Mouse (Mus musculus) limb, embryonic 15.5 days (tissue): ENCODE data around the gene Csnk1g1. TPM values are rescaled to one million over a fixed set of nuclear protein-coding genes. Genes with fewer than 3 reads are reported as not detected.

Experiments used
- ATAC-seq: fragments of 200-750 bp; cut with Nextera tagmentation; 2 replicates; pipeline ENCODE4 v1.8.0; 2017; ENCODE audit warnings: low read depth, moderate TSS enrichment; ENCODE audit not compliant: insufficient number of reproducible peaks, low FRiP score, low TSS enrichment
- H3K27ac ChIP-seq: fragments of 300-500 bp; sonication (generic); 2 replicates; pipeline ENCODE4 v1.5.1; 2015; ENCODE audit warnings: moderate library complexity, mild to moderate bottlenecking, inconsistent platforms
- H3K27me3 ChIP-seq: fragments of 300-500 bp; sonication (generic); 2 replicates; pipeline ENCODE4 v1.6.1; 2015; ENCODE audit warnings: inconsistent platforms
- H3K36me3 ChIP-seq: fragments of 300-500 bp; sonication (generic); 2 replicates; pipeline ENCODE4 v1.6.1; 2015; ENCODE audit warnings: inconsistent platforms
- H3K4me1 ChIP-seq: fragments of 300-500 bp; sonication (generic); 2 replicates; pipeline ENCODE4 v1.6.1; 2015; ENCODE audit warnings: inconsistent platforms
- H3K4me2 ChIP-seq: fragments of 300-500 bp; sonication (generic); 2 replicates; pipeline ENCODE4 v1.6.1; 2015; ENCODE audit warnings: mild to moderate bottlenecking, inconsistent platforms
- H3K4me3 ChIP-seq: fragments of 300-500 bp; sonication (generic); 2 replicates; pipeline ENCODE4 v1.5.1; 2015; ENCODE audit warnings: mild to moderate bottlenecking, inconsistent platforms
- H3K9ac ChIP-seq: fragments of 300-500 bp; sonication (generic); 2 replicates; pipeline ENCODE4 v1.6.1; 2015; ENCODE audit warnings: inconsistent platforms
- H3K9me3 ChIP-seq: fragments of 300-500 bp; sonication (generic); 2 replicates; pipeline ENCODE4 v1.6.1; 2016; ENCODE audit warnings: inconsistent platforms
- WGBS: fragments of 180-500 bp; shearing (Covaris S2); methylation state at CpG from one replicate; pipeline ENCODE4 v1.1.7; 2015; 5-methylcytosine and 5-hydroxymethylcytosine counted together
- polyA plus RNA-seq: library from polyadenylated mRNA; unstranded; fragments of >200 nt; fragmentation: Nextera tagmentation; extraction: Ambion mirVana; gene quantifications from 2 replicates; pipeline ENCODE4 v1.2.1, GENCODE M21; 2015

The Csnk1g1 gene
- polyA plus RNA-seq, 1 experiment from 2014 or later: 17.7 TPM

GRCm38 (mm10) chr9:66072754-66073153 lies 164.0 kb downstream of the Csnk1g1 start:
- Histone ChIP-seq H3K36me3 (no peaks in the 10 kb centered on the region), H3K4me2 (no peak overlapping the region), H3K27ac (no peak overlapping the region), H3K9ac (no peak overlapping the region), H3K4me3 (no peak overlapping the region), H3K9me3 (no peaks in the 10 kb centered on the region), H3K27me3 (peaks cover 12% of the 10 kb centered on the region), H3K4me1 (peaks cover 12% of the 10 kb centered on the region)
- no peak for ATAC-seq
- WGBS: 79% methylated on average over 7 of the region's 7 CpGs

GRCm38 (mm10) chr9:66078072-66078471 lies 169.3 kb downstream of the Csnk1g1 start:
- H3K4me3 ChIP-seq: no peak overlapping the region
- H3K27ac ChIP-seq: peak overlapping the region; percentile 73
- no peaks in the 10 kb centered on the region for H3K36me3 ChIP-seq
- no peak for ATAC-seq
- H3K4me2 ChIP-seq: peak overlapping the region; percentile 14; the same call in 1 of the 2 replicates
- 58% methylated on average over 3 of the region's 3 CpGs for WGBS
- H3K27me3 ChIP-seq: no peaks in the 10 kb centered on the region
- H3K9ac ChIP-seq: no peak overlapping the region
- H3K4me1 ChIP-seq: 0 out of 2 replicates have a peak, but pooled peaks cover 5% of the 10 kb centered on the region
- H3K9me3 ChIP-seq: no peaks in the 10 kb centered on the region

- H3K27me3 ChIP-seq: no peaks in the 10 kb centered on the region
- no peaks in the 10 kb centered on the region for H3K36me3 ChIP-seq
- H3K4me1 ChIP-seq: 0 out of 2 replicates have a peak, but pooled peaks cover 5% of the 10 kb centered on the region
- no peak overlapping the region for H3K9ac ChIP-seq
- H3K4me3 ChIP-seq: no peak overlapping the region
- H3K9me3 ChIP-seq: no peaks in the 10 kb centered on the region
- 9% methylated on average over 14 of the region's 14 CpGs for WGBS
- ATAC-seq: peak; percentile 61; the same call in 1 of the 2 replicates
- H3K27ac ChIP-seq: peak overlapping the region; percentile 73
- peak overlapping the region; percentile 14; the same call in 1 of the 2 replicates for H3K4me2 ChIP-seq
Observed at GRCm38 (mm10) chr9:66078493-66078892, 169.8 kb downstream of the Csnk1g1 start.

GRCm38 (mm10) chr9:66080804-66081459 lies 172.2 kb downstream of the Csnk1g1 start:
- 75% methylated on average over 3 of the region's 3 CpGs for WGBS

GRCm38 (mm10) chr9:66081999-66082398 lies 173.3 kb downstream of the Csnk1g1 start:
- Histone ChIP-seq H3K4me1 (0 out of 2 replicates have a peak, but pooled peaks cover 5% of the 10 kb centered on the region), H3K27me3 (no peaks in the 10 kb centered on the region), H3K9ac (no peak overlapping the region), H3K36me3 (peaks cover 12% of the 10 kb centered on the region; the same call in 1 of the 2 replicates), H3K27ac (no peak overlapping the region), H3K9me3 (no peaks in the 10 kb centered on the region), H3K4me2 (no peak overlapping the region), H3K4me3 (no peak overlapping the region)
- ATAC-seq: no peak
- WGBS: 82% methylated on average over 4 of the region's 4 CpGs

More at GRCm38 (mm10) chr9:66080804-66081459, 172.2 kb downstream of the Csnk1g1 start:
- Histone ChIP-seq H3K4me1 (0 out of 2 replicates have a peak, but pooled peaks cover 5% of the 10 kb centered on the region), H3K4me2 (no peak overlapping the region), H3K27me3 (no peaks in the 10 kb centered on the region), H3K9me3 (no peaks in the 10 kb centered on the region), H3K36me3 (peaks cover 3% of the 10 kb centered on the region; the same call in 1 of the 2 replicates), H3K9ac (no peak overlapping the region), H3K27ac (no peak overlapping the region), H3K4me3 (no peak overlapping the region)
- ATAC-seq: no peak

GRCm38 (mm10) chr9:66084171-66084570 lies 175.4 kb downstream of the Csnk1g1 start:
- H3K9me3 ChIP-seq: no peaks in the 10 kb centered on the region
- no peak for ATAC-seq
- H3K27ac ChIP-seq: no peak overlapping the region
- no peaks in the 10 kb centered on the region for H3K27me3 ChIP-seq
- no peak overlapping the region for H3K4me3 ChIP-seq
- WGBS: 77% methylated on average over 3 of the region's 3 CpGs
- peaks cover 4% of the 10 kb centered on the region; the same call in 1 of the 2 replicates for H3K4me1 ChIP-seq
- peaks cover 34% of the 10 kb centered on the region for H3K36me3 ChIP-seq
- H3K9ac ChIP-seq: no peak overlapping the region
- H3K4me2 ChIP-seq: no peak overlapping the region

- H3K27ac ChIP-seq: no peak overlapping the region
- ATAC-seq: no peak
- H3K27me3 ChIP-seq: no peaks in the 10 kb centered on the region
- peaks cover 59% of the 10 kb centered on the region for H3K36me3 ChIP-seq
- no peaks in the 10 kb centered on the region for H3K9me3 ChIP-seq
- H3K9ac ChIP-seq: no peak overlapping the region
- no peak overlapping the region for H3K4me3 ChIP-seq
- H3K4me1 ChIP-seq: peaks cover 4% of the 10 kb centered on the region; the same call in 1 of the 2 replicates
- no peak overlapping the region for H3K4me2 ChIP-seq
- WGBS: 89% methylated on average over 7 of the region's 7 CpGs
Observed at GRCm38 (mm10) chr9:66087062-66087461, 178.3 kb downstream of the Csnk1g1 start.

GRCm38 (mm10) chr9:66088411-66088810 lies 179.7 kb downstream of the Csnk1g1 start:
- Histone ChIP-seq H3K4me3 (no peak overlapping the region), H3K9me3 (no peaks in the 10 kb centered on the region), H3K27ac (no peak overlapping the region), H3K27me3 (no peaks in the 10 kb centered on the region), H3K4me1 (peaks cover 4% of the 10 kb centered on the region; the same call in 1 of the 2 replicates), H3K9ac (no peak overlapping the region), H3K36me3 (peaks cover 73% of the 10 kb centered on the region), H3K4me2 (no peak overlapping the region)
- 44% methylated on average over 4 of the region's 4 CpGs for WGBS
- no peak; the same call in 1 of the 2 replicates for ATAC-seq

- 0 out of 2 replicates have a peak, but pooled peaks have one; percentile 38 for ATAC-seq
- Histone ChIP-seq H3K27me3 (no peaks in the 10 kb centered on the region), H3K36me3 (peaks cover 93% of the 10 kb centered on the region), H3K9ac (no peak overlapping the region), H3K9me3 (no peaks in the 10 kb centered on the region), H3K4me3 (no peak overlapping the region), H3K27ac (no peak overlapping the region), H3K4me1 (peaks cover 4% of the 10 kb centered on the region; the same call in 1 of the 2 replicates), H3K4me2 (no peak overlapping the region)
- 78% methylated on average over 13 of the region's 13 CpGs for WGBS
Observed at GRCm38 (mm10) chr9:66090593-66091244, 182.0 kb downstream of the Csnk1g1 start.

GRCm38 (mm10) chr9:66091327-66092231 lies 182.9 kb downstream of the Csnk1g1 start:
- Histone ChIP-seq H3K4me3 (no peak overlapping the region), H3K9ac (no peak overlapping the region), H3K27ac (no peak overlapping the region), H3K36me3 (peaks cover 93% of the 10 kb centered on the region), H3K4me1 (peaks cover 4% of the 10 kb centered on the region; the same call in 1 of the 2 replicates), H3K9me3 (no peaks in the 10 kb centered on the region), H3K27me3 (no peaks in the 10 kb centered on the region), H3K4me2 (no peak overlapping the region)
- ATAC-seq: no peak
- 56% methylated on average over 6 of the region's 6 CpGs for WGBS

- no peak overlapping the region for H3K4me2 ChIP-seq
- no peaks in the 10 kb centered on the region for H3K9me3 ChIP-seq
- H3K27me3 ChIP-seq: no peaks in the 10 kb centered on the region
- no peak overlapping the region for H3K9ac ChIP-seq
- peaks cover 95% of the 10 kb centered on the region for H3K36me3 ChIP-seq
- no peak overlapping the region for H3K4me3 ChIP-seq
- WGBS: 79% methylated on average over 2 of the region's 2 CpGs
- H3K4me1 ChIP-seq: peaks cover 4% of the 10 kb centered on the region; the same call in 1 of the 2 replicates
- no peak for ATAC-seq
- H3K27ac ChIP-seq: no peak overlapping the region
Observed at GRCm38 (mm10) chr9:66092664-66093063, 183.9 kb downstream of the Csnk1g1 start.
